Mouse (Mus musculus) hindbrain, embryonic 10.5 days (tissue): ENCODE data around the gene Glrx5. TPM values are rescaled to one million over a fixed set of nuclear protein-coding genes. Genes with fewer than 3 reads are reported as not detected.

ENCODE experiments used
- DNase-seq: peaks from one replicate; pipeline ENCODE4 v3.0.0-alpha.2; 2017; ENCODE audit warnings: low spot score
- H3K27ac ChIP-seq: fragments of 300-500 bp; sonication (generic); 2 replicates; pipeline ENCODE4 v1.5.1; 2016; ENCODE audit warnings: mild to moderate bottlenecking, moderate library complexity
- H3K27me3 ChIP-seq: fragments of 300-500 bp; sonication (generic); 2 replicates; pipeline ENCODE4 v1.6.1; 2016; ENCODE audit warnings: mild to moderate bottlenecking; ENCODE audit not compliant: poor library complexity, insufficient read depth, severe bottlenecking
- H3K36me3 ChIP-seq: fragments of 300-500 bp; sonication (generic); 2 replicates; pipeline ENCODE4 v1.6.1; 2016; ENCODE audit warnings: mild to moderate bottlenecking, moderate library complexity
- H3K4me1 ChIP-seq: fragments of 300-500 bp; sonication (generic); replicated peaks from 2 replicates; pipeline ENCODE4 v1.6.1; 2016; ENCODE audit warnings: mild to moderate bottlenecking
- H3K4me3 ChIP-seq: fragments of 300-500 bp; sonication (generic); 2 replicates; pipeline ENCODE4 v1.5.1; 2016; ENCODE audit warnings: mild to moderate bottlenecking, moderate library complexity
- H3K9me3 ChIP-seq: fragments of 300-500 bp; sonication (generic); 2 replicates; pipeline ENCODE4 v1.6.1; 2016; ENCODE audit warnings: mild to moderate bottlenecking, moderate library complexity
- WGBS: fragments of 180-500 bp; shearing (Covaris S2); methylation state at CpG from one replicate; pipeline ENCODE4 v1.1.7; 2016; 5-methylcytosine and 5-hydroxymethylcytosine counted together
- polyA plus RNA-seq: library from polyadenylated mRNA; unstranded; fragments of >200 nt; fragmentation: Nextera tagmentation; extraction: Ambion mirVana; gene quantifications from 2 replicates; pipeline ENCODE4 v1.2.1, GENCODE M21; 2016

Gene Glrx5
- polyA plus RNA-seq, 1 experiment from 2014 or later = 230 TPM

DNA sequence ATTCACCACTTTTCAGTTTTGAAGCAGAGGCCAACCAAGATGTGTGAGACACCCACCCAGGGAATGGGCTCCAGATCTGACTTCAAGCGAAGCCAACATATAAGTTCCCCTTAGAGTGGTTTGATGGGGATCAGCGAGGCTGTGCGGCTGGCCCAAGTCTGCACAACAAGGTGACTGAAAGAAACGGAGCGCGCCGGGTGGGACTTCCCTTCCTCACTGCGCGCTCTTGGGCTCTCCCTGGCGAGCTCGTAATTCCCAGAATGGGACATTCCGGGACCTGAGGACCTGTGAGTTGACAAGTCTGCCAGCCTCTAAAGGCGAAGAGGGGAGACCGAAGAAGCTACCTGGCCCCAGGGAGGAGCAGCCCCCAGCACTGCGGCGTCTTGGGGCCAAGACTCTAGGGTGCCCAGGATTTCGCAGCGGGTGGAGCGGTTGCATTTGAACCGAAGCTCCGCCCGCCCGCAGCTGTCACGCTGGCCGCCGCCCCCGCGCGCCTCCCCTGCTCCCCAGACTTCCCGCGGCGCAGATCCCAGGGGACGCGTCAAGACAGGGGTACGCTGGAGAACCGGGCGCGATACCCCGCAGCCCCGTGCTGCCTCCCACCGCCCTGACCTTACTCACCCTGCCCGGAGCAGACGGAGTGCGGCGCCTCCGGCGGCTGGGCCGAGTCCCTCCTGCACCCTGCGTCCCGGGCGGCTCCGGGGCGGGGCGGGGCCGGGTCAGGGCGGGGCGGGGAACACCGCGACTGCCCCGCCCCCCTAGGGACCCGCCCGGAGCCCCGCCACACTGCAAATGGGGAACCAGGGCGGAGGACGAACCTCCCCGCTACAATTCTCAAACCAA, 22.9 kb upstream of the Glrx5 start, which contains the start of gene Syne3:
Syne3 (minus strand) TSS at position 440 of the 843 bp plus-strand sequence.
- peak; percentile 44 for DNase-seq
- H3K9me3 ChIP-seq = no peaks in the 10 kb centered on the region
- WGBS = under 1% methylated on average over 66 of the region's 66 CpGs
- H3K27ac ChIP-seq = peak within 1 kb of the TSS; percentile 71
- peaks cover 79% of the 10 kb centered on the region for H3K27me3 ChIP-seq
- H3K36me3 ChIP-seq = no peaks in the 10 kb centered on the region
- peak within 1 kb of the TSS; percentile 74 for H3K4me3 ChIP-seq
- peaks cover 24% of the 10 kb centered on the region for H3K4me1 ChIP-seq

DNA sequence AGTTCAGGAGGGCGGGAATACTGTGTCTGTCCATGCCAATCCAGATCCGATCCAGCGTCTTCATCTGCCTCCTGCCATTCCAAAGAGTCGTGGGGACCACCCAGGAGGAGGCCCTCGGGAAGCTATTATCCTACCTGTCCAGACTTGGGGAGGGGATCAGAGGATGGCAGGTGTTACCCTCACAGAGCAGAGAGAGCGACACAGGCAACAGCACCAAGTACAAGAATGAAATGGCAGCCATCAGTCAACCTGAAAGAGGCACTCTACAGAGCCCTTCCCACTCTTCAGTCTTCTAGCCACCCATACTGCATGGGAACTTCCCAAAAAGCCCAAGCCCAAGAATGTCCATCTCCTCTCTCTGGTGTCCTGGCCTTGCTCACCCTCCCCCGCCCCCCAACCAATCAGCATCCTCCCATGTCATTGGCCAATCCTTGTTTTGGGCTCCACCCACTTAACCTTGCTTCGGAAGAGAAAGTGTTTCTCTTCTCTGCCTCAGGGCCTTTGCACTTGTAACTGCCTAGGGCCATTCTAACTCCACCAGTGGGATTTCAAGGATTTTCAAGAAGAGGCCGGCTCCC, 22.2 kb upstream of the Glrx5 start:
- Histone ChIP-seq H3K27me3 (peaks cover 78% of the 10 kb centered on the region), H3K9me3 (no peaks in the 10 kb centered on the region), H3K36me3 (no peaks in the 10 kb centered on the region), H3K4me1 (peaks cover 24% of the 10 kb centered on the region), H3K27ac (peak overlapping the region; percentile 71; the same call in 1 of the 2 replicates), H3K4me3 (peak overlapping the region; percentile 74)
- WGBS = 15% methylated on average over 9 of the region's 9 CpGs
- DNase-seq = no peak

DNA sequence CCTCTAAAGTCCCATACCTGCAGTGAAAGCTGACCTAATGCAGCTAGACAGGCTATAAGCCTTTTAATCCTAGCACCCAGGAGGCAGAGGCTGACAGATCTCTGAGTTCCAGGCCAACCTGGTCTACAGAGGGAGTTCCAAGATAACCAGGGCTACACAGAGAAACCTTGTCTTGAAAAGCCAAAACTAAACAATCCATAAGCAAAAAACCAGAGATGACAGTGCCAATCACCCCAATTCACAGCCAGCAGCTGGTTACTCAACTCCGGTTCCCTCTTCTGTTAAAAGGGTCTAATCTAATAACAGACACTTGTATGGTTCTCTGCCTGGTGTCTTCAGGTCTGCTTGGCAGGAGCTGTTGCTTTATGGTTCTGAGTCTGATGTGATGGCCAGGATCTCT, 20.9 kb upstream of the Glrx5 start:
- H3K4me3 ChIP-seq = no peak overlapping the region
- no peaks in the 10 kb centered on the region for H3K36me3 ChIP-seq
- peaks cover 33% of the 10 kb centered on the region for H3K4me1 ChIP-seq
- no peak overlapping the region for H3K27ac ChIP-seq
- DNase-seq = no peak
- peaks cover 65% of the 10 kb centered on the region for H3K27me3 ChIP-seq
- WGBS = 96% methylated on average over 1 of the region's 1 CpGs
- H3K9me3 ChIP-seq = no peaks in the 10 kb centered on the region

DNA sequence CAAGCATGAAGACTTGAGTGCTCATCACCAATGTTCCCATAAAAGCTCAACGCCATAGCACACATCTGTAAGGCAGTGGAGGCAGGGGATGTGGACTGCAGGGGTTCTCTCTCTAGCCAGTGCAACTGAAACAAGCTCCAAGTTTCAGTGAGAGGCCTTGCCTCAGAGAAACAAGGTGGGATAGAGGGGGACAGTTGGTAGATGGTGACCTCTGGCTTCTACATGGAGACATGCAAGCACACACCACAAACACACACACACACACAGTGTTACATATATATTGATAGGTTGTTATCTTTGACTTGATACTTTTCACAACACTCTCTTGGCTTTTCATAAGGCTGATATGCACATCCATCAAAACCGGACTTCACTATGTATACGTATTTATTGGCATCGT, 20.2 kb upstream of the Glrx5 start:
- no peak overlapping the region for H3K27ac ChIP-seq
- no peaks in the 10 kb centered on the region for H3K36me3 ChIP-seq
- 93% methylated on average over 4 of the region's 4 CpGs for WGBS
- DNase-seq = no peak
- H3K4me3 ChIP-seq = no peak overlapping the region
- peaks cover 34% of the 10 kb centered on the region for H3K4me1 ChIP-seq
- H3K9me3 ChIP-seq = no peaks in the 10 kb centered on the region
- H3K27me3 ChIP-seq = peaks cover 58% of the 10 kb centered on the region

- WGBS = 51% methylated on average over 17 of the region's 17 CpGs
- Histone ChIP-seq H3K9me3 (no peaks in the 10 kb centered on the region), H3K27ac (no peak overlapping the region), H3K36me3 (no peaks in the 10 kb centered on the region), H3K4me3 (no peak overlapping the region), H3K4me1 (peaks cover 34% of the 10 kb centered on the region), H3K27me3 (peaks cover 50% of the 10 kb centered on the region)
- no peak for DNase-seq
Observed at GRCm38 (mm10) chr12:105013065-105013464, 19.4 kb upstream of the Glrx5 start.

GRCm38 (mm10) chr12:105016199-105016598, 16.3 kb upstream of the Glrx5 start:
- peaks cover 19% of the 10 kb centered on the region for H3K27me3 ChIP-seq
- 75% methylated on average over 4 of the region's 4 CpGs for WGBS
- H3K27ac ChIP-seq = peak overlapping the region; percentile 13; the same call in 1 of the 2 replicates
- no peaks in the 10 kb centered on the region for H3K9me3 ChIP-seq
- no peak for DNase-seq
- no peak overlapping the region for H3K4me3 ChIP-seq
- H3K36me3 ChIP-seq = no peaks in the 10 kb centered on the region
- peaks cover 21% of the 10 kb centered on the region for H3K4me1 ChIP-seq

- DNase-seq = no peak
- H3K9me3 ChIP-seq = no peaks in the 10 kb centered on the region
- H3K4me3 ChIP-seq = no peak overlapping the region
- peaks cover 23% of the 10 kb centered on the region for H3K4me1 ChIP-seq
- 75% methylated on average over 10 of the region's 10 CpGs for WGBS
- no peaks in the 10 kb centered on the region for H3K36me3 ChIP-seq
- no peak overlapping the region for H3K27ac ChIP-seq
- H3K27me3 ChIP-seq = peaks cover 14% of the 10 kb centered on the region
Observed at GRCm38 (mm10) chr12:105016639-105017038, 15.8 kb upstream of the Glrx5 start.

- no peak for DNase-seq
Observed at GRCm38 (mm10) chr12:105019359-105020219, 12.9 kb upstream of the Glrx5 start.

DNA sequence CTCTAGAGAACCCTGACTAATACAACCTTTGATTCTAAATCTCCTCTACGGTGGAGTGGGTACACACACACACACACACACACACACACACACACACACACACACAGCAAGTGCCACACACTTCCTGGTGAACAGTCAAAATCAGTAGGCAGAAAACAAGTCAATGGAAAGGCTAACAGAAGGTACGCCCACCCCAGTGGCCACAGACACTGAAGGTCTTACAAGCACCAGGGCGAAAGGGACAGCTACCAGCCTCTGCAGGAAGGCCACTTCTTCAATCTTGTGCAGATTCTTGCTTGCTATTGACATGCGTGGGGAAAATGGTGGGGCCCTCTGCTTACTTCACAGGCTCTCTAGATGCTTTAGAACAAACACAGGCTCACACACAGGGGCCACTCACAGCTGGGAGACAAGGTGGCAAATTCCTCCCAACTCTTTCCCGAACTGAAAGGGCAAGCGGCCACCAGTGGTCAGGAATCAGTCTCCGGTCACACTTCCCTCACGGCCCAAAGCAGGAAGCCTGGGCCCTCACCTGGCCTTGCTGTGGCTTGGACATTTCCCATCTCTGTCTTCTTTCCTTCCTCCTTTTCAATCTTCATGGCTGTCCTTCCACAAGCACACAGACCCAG, 10.9 kb upstream of the Glrx5 start:
- Histone ChIP-seq H3K4me3 (no peak overlapping the region), H3K9me3 (peaks cover 21% of the 10 kb centered on the region), H3K36me3 (peaks cover 13% of the 10 kb centered on the region), H3K4me1 (peaks cover 21% of the 10 kb centered on the region), H3K27ac (0 out of 2 replicates have a peak overlapping the region, but pooled peaks have one; percentile 12), H3K27me3 (no peaks in the 10 kb centered on the region)
- no peak for DNase-seq
- WGBS = 80% methylated on average over 8 of the region's 8 CpGs

More at GRCm38 (mm10) chr12:105019359-105020219, 12.9 kb upstream of the Glrx5 start:
- WGBS = 62% methylated on average over 19 of the region's 19 CpGs
- H3K27me3 ChIP-seq = no peaks in the 10 kb centered on the region
- H3K27ac ChIP-seq = peak overlapping the region; percentile 45; the same call in 1 of the 2 replicates
- H3K36me3 ChIP-seq = peaks cover 13% of the 10 kb centered on the region
- H3K4me1 ChIP-seq = peaks cover 30% of the 10 kb centered on the region
- H3K9me3 ChIP-seq = peaks cover 21% of the 10 kb centered on the region
- H3K4me3 ChIP-seq = no peak overlapping the region

GRCm38 (mm10) chr12:105022141-105022540, 10.3 kb upstream of the Glrx5 start:
- WGBS = 76% methylated on average over 7 of the region's 7 CpGs
- Histone ChIP-seq H3K4me1 (peaks cover 20% of the 10 kb centered on the region), H3K9me3 (peaks cover 21% of the 10 kb centered on the region), H3K36me3 (peaks cover 13% of the 10 kb centered on the region), H3K27me3 (no peaks in the 10 kb centered on the region), H3K27ac (peak overlapping the region; percentile 12; the same call in 1 of the 2 replicates), H3K4me3 (no peak overlapping the region)
- no peak for DNase-seq

DNA sequence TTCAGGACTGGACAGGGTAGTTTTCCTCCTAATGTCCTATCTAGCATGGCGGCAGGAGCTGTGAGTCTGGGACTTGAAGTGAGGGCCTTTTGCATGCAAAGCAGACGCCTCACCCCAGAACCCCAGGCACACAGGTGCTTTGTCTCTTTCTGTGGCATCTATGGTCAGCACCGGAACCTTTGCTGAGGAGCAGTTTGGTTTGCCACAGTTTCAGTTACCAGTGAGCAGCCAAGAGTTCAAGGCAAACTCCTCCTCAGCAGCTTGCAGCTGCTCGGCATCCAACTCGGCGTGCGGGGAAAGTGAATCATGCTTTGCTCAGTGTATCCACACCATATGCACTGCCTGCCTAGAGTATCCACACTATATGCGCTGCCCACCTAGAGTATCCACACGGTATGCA, 9.7 kb upstream of the Glrx5 start:
- H3K4me3 ChIP-seq = no peak overlapping the region
- H3K27me3 ChIP-seq = no peaks in the 10 kb centered on the region
- peaks cover 20% of the 10 kb centered on the region for H3K4me1 ChIP-seq
- 97% methylated on average over 9 of the region's 9 CpGs for WGBS
- no peak overlapping the region for H3K27ac ChIP-seq
- H3K9me3 ChIP-seq = peaks cover 21% of the 10 kb centered on the region
- DNase-seq = no peak
- H3K36me3 ChIP-seq = peaks cover 13% of the 10 kb centered on the region

GRCm38 (mm10) chr12:105025271-105025946, 7.1 kb upstream of the Glrx5 start:
- peaks cover 13% of the 10 kb centered on the region for H3K4me1 ChIP-seq
- no peaks in the 10 kb centered on the region for H3K27me3 ChIP-seq
- H3K4me3 ChIP-seq = no peak overlapping the region
- H3K27ac ChIP-seq = no peak overlapping the region
- WGBS = 54% methylated on average over 8 of the region's 8 CpGs
- H3K9me3 ChIP-seq = peaks cover 21% of the 10 kb centered on the region
- H3K36me3 ChIP-seq = peaks cover 30% of the 10 kb centered on the region
- DNase-seq = peak; percentile 59
